Mouse (Mus musculus): ENCODE measurements around the gene Qsox2.

Qsox2 gene

DNA sequence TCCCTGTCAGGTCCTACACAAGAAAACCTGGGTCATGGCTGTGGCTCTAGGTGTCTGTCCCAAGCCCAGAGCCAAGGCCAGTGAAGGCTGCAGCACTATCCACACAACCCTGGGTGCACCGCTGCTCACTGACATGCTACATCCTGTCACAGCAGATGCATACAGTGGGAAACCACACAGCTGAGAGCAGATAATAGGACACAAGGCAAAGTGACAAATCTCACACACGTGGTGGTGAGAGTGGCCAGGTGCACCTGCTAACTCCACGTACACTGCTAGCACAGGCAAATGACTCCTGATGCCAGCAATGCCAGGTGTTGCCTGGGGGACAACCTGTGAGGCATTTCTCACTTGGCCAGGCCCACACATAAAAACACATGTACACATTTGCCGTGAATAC lies 12.1 kb downstream of the Qsox2 start:
- no peak for DNase-seq (ENCODE audit: low read depth, low spot score)

DNA sequence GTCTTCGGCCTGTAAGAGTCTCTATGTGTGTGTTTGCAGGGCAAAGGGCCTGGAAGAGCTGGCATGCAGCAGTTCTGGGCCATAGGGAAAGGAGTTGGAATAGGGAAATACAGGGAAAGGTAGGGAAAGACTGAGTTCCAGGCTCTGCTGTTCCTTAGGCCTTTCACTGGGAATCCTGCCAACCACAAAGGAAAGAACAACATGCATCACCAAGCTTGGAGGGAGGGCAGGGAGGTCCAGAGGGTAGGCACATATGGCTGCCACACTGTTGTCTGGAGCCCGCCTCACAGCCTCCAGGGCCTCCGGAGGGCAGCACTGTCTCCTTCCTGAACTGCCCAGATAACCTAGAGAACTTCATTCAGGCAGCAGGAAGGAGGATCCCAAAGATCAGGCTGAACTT lies 13.4 kb downstream of the Qsox2 start:
- DNase-seq (ENCODE audit: low read depth, low spot score): no peak

- no peak for DNase-seq (ENCODE audit: low read depth, low spot score)
These were observed 22.8 kb downstream of the Qsox2 start for GRCm38 (mm10) chr2:26214526-26214925.

GRCm38 (mm10) chr2:26209566-26209965 lies 27.8 kb downstream of the Qsox2 start:
- no peak for DNase-seq (ENCODE audit: low read depth, low spot score)

DNA sequence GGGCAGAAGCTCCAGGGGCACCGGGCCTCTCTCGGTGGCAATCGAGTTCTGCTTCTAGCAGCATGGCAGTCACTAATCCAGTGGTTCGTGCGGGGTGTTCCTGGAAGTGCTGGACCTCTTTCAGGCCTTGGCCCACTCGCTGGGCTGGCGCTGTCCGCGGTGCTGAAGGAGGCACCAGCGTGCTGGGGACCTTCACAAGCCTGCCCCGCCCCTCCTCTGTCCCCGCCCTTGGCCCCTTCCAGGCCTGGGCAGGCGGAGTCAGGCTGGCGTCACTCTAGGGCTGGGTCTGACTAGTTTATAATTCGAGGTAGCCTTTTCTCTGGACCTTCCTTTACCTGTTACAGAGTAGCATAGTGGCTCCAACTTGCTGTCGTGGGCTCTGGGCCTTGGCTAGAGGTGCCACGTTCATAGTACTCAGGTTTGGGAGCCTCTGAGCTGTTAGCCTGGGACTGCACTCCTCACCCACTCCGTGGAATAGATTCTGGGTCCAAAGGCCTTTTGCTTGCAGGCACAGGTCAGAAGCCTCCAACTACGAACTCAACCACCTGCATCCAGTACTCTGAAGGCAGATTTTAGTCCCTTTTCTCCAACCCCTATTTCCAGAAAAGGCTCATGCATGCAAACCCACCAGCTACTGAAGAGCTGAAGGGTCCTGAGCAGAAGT lies 29.1 kb downstream of the Qsox2 start, which contains the start of gene Lhx3:
Gene Lhx3, minus strand, starts transcription at position 164 of the 664 bp plus-strand sequence.
- DNase-seq (ENCODE audit: low read depth, low spot score): peak; percentile 64

- DNase-seq (ENCODE audit: low read depth, low spot score): peak; percentile 9
These were observed 29.8 kb downstream of the Qsox2 start for GRCm38 (mm10) chr2:26207559-26207958.

DNA sequence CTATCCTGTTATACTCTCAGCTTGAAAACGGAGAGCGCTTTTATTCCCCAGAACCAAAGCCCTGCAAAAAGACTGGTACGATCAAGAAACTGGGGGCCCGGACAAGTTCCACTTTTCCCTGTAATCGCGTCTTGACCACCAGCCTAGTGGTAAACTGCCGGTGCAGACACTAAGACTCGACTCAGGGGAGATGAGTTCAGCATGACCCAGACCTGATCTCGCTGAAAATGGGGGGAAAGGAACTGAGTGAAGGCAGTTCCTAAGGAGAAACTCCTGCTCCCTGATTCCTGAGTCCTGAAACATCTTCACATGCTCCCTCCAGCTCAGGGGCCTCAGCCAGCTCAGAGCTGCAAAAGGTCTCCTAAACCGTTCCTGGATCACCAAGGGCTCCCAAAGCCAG lies 31.6 kb downstream of the Qsox2 start:
- DNase-seq (ENCODE audit: low read depth, low spot score): no peak

- no peak for DNase-seq (ENCODE audit: low read depth, low spot score)
These were observed 32.2 kb downstream of the Qsox2 start for GRCm38 (mm10) chr2:26205126-26205525.

- DNase-seq (ENCODE audit: low read depth, low spot score): no peak
These were observed 34.4 kb downstream of the Qsox2 start for GRCm38 (mm10) chr2:26202849-26203475.

DNA sequence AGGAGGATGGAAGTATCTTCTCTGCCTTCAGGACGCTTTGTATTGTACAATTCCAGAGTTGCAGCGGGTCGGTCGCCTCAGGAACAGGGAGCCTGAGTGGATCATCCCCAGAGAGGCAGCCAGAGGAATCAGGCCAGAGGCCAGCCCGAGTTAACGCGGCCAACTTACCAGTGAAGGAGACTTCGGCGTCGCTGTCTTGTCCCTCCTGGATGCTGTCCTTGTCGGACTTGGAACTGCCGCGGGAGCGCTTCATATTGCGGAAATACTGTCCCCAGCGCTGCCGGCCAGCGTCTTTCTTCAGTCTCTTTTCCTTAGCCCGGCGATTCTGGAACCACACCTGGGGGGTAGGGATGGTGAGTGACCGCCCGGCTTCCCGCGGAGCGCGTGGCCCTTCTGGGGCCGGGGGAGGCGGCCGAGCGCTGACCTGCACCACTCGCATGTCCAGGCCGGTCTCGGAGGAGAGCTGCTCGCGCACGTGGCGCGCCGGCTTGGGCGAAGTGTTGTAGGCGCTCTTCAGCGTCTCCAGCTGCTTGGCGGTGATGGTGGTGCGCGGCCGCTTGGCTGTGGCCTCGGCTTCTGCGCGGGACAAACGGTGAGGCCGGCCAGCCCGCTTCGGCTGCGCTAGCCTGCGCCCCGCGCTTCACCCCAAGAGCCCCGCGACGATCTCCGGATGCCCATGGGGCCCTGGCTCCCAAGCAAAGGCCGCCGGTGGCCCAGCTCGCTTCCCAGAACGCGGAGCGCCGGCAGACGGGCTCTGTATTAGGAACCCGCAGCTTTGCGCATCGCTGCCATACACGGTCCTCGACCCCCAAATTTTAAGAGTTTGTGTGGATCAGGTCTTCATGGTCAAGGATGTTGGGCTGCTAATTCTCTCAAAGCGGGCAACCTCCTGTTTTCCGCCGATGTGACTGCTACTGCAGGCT lies 35.1 kb downstream of the Qsox2 start:
- no peak for DNase-seq (ENCODE audit: low read depth, low spot score)

GRCm38 (mm10) chr2:26198488-26198887 lies 38.8 kb downstream of the Qsox2 start:
- DNase-seq (ENCODE audit: low read depth, low spot score): no peak

- DNase-seq (ENCODE audit: low read depth, low spot score): no peak
These were observed 42.6 kb downstream of the Qsox2 start for GRCm38 (mm10) chr2:26194552-26195339.

GRCm38 (mm10) chr2:26188517-26188916 lies 48.8 kb downstream of the Qsox2 start:
- DNase-seq (ENCODE audit: low read depth, low spot score): peak; percentile 15

DNA sequence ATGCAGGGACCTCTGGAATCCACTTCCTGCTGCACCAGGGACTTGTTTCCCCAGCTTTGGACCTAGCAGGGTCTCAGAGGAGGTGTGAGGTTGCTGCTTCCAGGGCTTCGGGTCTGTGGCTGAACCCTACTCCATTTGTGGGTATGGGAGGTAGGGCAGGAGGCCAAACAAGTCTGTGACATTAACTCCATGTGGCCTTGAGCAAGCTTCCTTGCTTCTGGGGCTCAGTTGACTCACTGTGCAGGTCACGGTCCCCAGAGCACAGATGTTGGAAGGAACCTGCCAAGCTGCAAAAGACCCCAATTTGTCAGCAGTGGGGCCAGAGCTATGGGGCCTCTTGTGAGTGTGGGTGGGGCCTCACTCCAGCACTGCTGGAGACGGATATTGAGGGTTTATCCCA lies 53.0 kb downstream of the Qsox2 start:
- no peak for DNase-seq (ENCODE audit: low read depth, low spot score)

DNA sequence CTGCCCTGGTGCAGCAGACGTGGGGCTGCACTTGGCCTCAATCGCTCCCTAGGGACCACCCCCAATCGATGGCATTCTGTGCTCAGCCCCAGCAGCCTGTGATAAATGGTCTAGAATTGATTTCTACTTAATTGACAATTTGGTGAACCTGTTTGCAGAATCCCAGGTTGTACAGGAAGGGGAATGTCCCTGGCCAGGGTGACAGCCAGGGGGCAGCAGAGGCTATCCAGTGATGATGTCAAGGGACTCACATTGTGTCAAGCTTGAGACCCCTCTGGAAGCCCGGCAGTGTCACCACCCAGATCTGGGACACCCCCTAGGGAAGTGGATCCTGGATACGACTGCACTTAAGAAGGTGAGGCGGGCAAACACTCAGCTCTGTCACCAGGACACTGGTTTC lies 54.7 kb downstream of the Qsox2 start:
- DNase-seq (ENCODE audit: low read depth, low spot score): no peak

DNA sequence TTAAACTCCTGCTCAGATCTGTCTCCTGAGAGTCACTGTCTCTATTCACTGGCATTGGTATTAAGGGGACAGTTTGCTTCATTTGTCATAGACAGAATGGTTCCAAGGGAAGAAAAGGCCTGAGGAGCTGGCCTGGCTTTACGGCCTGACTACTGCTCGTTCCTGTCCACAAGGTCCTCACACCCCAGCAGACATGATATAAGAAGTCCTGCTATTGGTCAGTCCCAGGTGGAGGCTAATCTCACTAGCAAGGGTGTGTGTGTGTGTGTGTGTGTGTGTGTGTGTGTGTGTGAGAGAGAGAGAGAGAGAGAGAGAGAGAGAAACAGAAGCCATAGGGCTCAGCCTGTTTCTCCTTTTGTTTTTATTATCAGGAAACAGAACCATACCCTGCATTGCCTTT lies 60.1 kb downstream of the Qsox2 start:
- DNase-seq (ENCODE audit: low read depth, low spot score): no peak

- DNase-seq (ENCODE audit: low read depth, low spot score): no peak
These were observed 60.6 kb downstream of the Qsox2 start for GRCm38 (mm10) chr2:26176731-26177130.

GRCm38 (mm10) chr2:26175191-26175590 lies 62.1 kb downstream of the Qsox2 start:
- DNase-seq (ENCODE audit: low read depth, low spot score): no peak

- no peak for DNase-seq (ENCODE audit: low read depth, low spot score)
These were observed 65.2 kb downstream of the Qsox2 start for GRCm38 (mm10) chr2:26172166-26172565.

DNA sequence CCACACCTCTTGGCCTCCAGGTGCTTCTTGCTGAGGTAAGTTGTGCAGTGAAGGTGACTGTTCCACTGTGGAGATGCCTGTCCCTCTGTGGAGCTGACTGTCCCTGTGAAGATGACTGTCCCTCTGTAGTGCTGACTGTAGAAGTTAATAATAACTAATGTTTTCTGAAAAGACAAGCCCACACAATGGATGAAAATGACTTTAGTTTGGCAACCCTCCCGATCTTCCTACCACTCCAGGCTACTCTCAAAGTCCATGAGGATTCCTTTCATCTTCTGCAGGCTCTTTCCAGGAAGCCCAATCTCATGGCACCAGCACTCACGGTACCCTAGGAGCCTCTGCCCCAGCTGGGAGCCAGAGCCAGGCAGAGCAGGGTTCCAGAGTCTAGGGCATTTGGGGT lies 66.9 kb downstream of the Qsox2 start:
- no peak for DNase-seq (ENCODE audit: low read depth, low spot score)

DNA sequence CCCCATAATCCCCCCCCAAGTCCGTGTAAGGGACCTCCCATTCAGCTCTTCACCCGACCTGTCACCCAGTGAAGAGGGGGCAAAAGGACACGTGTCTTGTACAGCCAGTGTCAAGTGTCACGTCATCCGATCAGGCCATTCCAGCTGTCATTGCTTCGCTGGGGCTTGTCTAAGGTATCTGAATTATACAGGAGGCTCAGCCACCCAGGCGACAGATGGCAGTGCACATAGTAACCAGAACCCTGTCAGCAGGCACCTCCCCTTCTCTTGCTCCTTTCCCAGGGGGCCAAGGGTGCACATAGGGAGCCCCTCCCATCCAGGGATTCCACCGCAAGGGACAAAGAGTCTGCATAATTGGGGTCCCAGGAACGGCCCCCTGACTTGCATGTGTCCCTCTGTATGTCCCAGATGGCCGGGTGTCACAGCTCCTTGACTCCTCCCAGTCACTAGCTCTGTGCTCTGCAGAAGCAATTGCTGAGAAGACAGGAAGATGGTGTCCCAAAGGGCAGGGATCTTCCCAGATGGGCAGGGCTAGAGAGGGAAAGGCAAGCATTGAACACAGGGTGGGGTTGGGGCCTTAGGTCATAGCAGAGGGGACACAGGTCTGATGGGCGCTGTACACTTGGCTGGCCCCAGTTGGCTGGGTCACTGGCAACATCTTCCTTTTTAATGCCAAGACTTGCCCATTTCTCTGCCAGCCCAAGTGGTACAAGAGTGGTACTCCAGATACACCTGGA lies 68.3 kb downstream of the Qsox2 start:
- DNase-seq (ENCODE audit: low read depth, low spot score): no peak
